Mouse (Mus musculus) hindbrain, embryonic 12.5 days (tissue): ENCODE measurements around the gene Tssk3. TPM values are rescaled to one million over a fixed set of nuclear protein-coding genes. Genes with fewer than 3 reads are reported as not detected.
A peak's percentile ranks its signal among the peaks of the same experiment; 100 is the strongest.
"Not testable (repeated sequence)": the region's sequence is repeated elsewhere in the genome, so short reads cannot be mapped to it uniquely, and the experiment has no call there.

Source experiments
- ATAC-seq: fragments of 200-750 bp; cut with Nextera tagmentation; 2 replicates; pipeline ENCODE4 v1.8.0; 2017; ENCODE audit warnings: moderate TSS enrichment; ENCODE audit not compliant: low FRiP score
- H3K27ac ChIP-seq: fragments of 300-500 bp; sonication (generic); 2 replicates; pipeline ENCODE4 v1.5.1; 2016; ENCODE audit warnings: mild to moderate bottlenecking
- H3K27me3 ChIP-seq: fragments of 300-500 bp; sonication (generic); 2 replicates; pipeline ENCODE4 v1.6.1; 2016; ENCODE audit warnings: mild to moderate bottlenecking
- H3K36me3 ChIP-seq: fragments of 300-500 bp; sonication (generic); 2 replicates; pipeline ENCODE4 v1.6.1; 2016; ENCODE audit warnings: mild to moderate bottlenecking
- H3K4me1 ChIP-seq: fragments of 300-500 bp; sonication (generic); 2 replicates; pipeline ENCODE4 v1.6.1; 2016
- H3K4me2 ChIP-seq: fragments of 300-500 bp; sonication (generic); replicated peaks from 2 replicates; pipeline ENCODE4 v1.6.1; 2016; ENCODE audit warnings: mild to moderate bottlenecking
- H3K4me3 ChIP-seq: fragments of 300-500 bp; sonication (generic); 2 replicates; pipeline ENCODE4 v1.5.1; 2016; ENCODE audit warnings: mild to moderate bottlenecking
- H3K9ac ChIP-seq: fragments of 300-500 bp; sonication (generic); 2 replicates; pipeline ENCODE4 v1.6.1; 2016; ENCODE audit warnings: mild to moderate bottlenecking, moderate library complexity
- H3K9me3 ChIP-seq: fragments of 300-500 bp; sonication (generic); replicated peaks from 2 replicates; pipeline ENCODE4 v1.6.1; 2016; ENCODE audit warnings: mild to moderate bottlenecking
- WGBS: fragments of 180-500 bp; shearing (Covaris S2); methylation state at CpG from one replicate; pipeline ENCODE4 v1.1.7; 2016; 5-methylcytosine and 5-hydroxymethylcytosine counted together
- polyA plus RNA-seq: library from polyadenylated mRNA; unstranded; fragments of >200 nt; fragmentation: Nextera tagmentation; extraction: Ambion mirVana; gene quantifications from 2 replicates; pipeline ENCODE4 v1.2.1, GENCODE M21; 2016

The Tssk3 gene
- polyA plus RNA-seq, 1 experiment from 2014 or later: not detected

DNA sequence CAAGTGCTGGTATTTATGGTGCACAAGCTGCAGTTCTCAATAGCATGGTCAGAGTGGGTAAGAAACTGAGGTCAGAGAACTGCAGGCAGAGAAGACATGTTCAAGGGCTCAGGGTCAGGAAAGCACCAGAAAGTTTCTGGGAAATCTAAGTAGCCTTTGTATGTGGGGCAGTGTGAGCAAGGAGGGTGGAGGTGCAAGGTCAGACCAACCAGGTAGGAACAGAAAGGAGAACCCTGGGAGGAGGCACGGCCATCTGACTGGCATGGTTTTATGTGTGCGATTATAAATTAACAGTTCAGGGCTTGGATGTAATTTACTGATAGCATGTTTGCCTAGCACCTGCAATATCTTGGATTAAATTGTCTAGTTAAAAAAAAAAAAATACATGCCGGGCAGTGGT lies 31.1 kb downstream of the Tssk3 start:
- Histone ChIP-seq H3K36me3 (no peaks in the 10 kb centered on the region), H3K9me3 (no peaks in the 10 kb centered on the region), H3K27ac (no peak overlapping the region), H3K9ac (no peak overlapping the region), H3K4me1 (peaks cover 18% of the 10 kb centered on the region), H3K4me2 (no peak overlapping the region), H3K4me3 (no peak overlapping the region), H3K27me3 (peaks cover 4% of the 10 kb centered on the region; the same call in 1 of the 2 replicates)
- no peak for ATAC-seq
- 99% methylated on average over 3 of the region's 3 CpGs for WGBS

DNA sequence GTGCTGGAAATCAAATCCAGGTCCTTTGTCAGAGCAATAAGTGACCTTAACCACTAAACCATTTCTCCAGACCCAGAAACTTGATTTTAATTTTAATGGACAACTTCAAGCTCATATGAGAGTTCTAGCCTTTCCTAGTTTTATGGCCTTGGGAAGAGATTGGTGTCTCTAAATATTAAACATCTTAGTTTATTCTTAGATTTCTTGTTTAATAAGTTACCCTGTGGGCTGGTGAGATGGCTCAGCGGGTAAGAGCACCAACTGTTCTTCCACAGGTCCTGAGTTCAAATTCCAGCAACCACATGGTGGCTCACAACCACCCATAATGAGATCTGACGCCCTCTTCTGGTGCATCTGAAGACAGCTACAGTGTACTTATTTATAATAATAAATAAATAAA lies 33.5 kb downstream of the Tssk3 start:
- not testable (repeated sequence) for H3K27me3 ChIP-seq, H3K36me3 ChIP-seq, H3K4me1 ChIP-seq, H3K9ac ChIP-seq, H3K9me3 ChIP-seq, H3K4me3 ChIP-seq, H3K27ac ChIP-seq, H3K4me2 ChIP-seq, ATAC-seq
- WGBS: 76% methylated on average over 2 of the region's 2 CpGs

DNA sequence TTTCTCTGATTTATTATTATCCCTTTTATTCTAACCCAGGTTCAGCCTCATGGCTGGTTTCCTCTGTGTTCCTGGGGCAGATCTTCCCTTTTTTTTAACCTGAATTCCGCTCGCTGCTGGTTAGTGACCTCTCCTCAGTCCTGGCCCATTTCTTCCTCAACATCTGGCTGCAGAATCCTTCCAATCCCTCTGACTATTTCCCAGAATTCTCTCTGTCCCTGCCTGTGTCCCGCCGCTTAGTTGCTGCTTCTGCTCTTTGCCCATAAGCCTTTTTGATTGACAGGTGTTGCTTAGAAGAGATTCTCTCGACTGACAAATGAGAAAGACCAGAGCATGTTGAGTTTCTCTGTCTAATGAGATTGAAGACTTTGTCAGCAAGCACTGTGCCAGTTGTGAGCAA lies 34.7 kb downstream of the Tssk3 start:
- no peak overlapping the region for H3K4me2 ChIP-seq
- ATAC-seq: no peak
- H3K27me3 ChIP-seq: peaks cover 4% of the 10 kb centered on the region; the same call in 1 of the 2 replicates
- 61% methylated on average over 5 of the region's 5 CpGs for WGBS
- no peak overlapping the region for H3K9ac ChIP-seq
- no peak overlapping the region for H3K27ac ChIP-seq
- peaks cover 4% of the 10 kb centered on the region for H3K4me1 ChIP-seq
- H3K9me3 ChIP-seq: no peaks in the 10 kb centered on the region
- no peaks in the 10 kb centered on the region for H3K36me3 ChIP-seq
- no peak overlapping the region for H3K4me3 ChIP-seq

GRCm38 (mm10) chr4:129455265-129455664 lies 35.6 kb downstream of the Tssk3 start:
- H3K9ac ChIP-seq: no peak overlapping the region
- no peak overlapping the region for H3K4me2 ChIP-seq
- ATAC-seq: peak; percentile 66; the same call in 1 of the 2 replicates
- no peaks in the 10 kb centered on the region for H3K36me3 ChIP-seq
- no peaks in the 10 kb centered on the region for H3K4me1 ChIP-seq
- H3K27me3 ChIP-seq: peaks cover 4% of the 10 kb centered on the region; the same call in 1 of the 2 replicates
- no peaks in the 10 kb centered on the region for H3K9me3 ChIP-seq
- WGBS: 2% methylated on average over 5 of the region's 5 CpGs
- no peak overlapping the region for H3K27ac ChIP-seq
- H3K4me3 ChIP-seq: no peak overlapping the region

DNA sequence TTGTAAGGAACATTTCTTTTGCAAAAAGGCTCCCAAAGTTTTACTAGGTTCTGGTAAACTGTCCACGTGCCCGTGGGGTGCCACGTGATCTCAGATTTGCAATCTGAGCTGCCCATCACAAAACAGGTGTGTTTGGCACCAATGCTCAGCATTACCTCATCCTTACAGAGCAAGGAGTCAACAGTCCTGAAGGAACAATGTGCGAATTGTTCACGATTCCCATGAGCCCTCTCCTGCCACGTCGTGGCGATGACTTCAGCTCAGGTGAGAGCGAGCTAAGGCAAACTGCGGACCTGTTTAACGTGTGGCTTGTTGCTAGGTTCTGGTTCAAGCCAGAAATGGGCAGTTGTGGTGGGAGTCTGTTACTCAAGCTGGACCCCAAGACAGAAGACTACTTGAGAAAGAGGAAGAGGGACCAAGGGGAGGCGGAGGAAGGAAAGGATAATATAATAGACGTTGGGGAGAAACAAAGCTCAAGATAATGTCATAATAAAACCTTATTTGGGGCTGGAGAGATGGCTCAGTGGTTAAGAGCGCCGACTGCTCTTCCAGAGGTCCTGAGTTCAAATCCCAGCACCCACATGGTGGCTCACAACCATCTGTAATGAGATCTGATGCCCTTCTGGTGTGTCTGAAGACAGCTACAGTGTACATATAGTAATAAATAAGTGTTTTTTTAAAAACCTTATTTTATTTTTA lies 39.2 kb downstream of the Tssk3 start:
- Histone ChIP-seq H3K4me2 (no peak overlapping the region), H3K36me3 (no peaks in the 10 kb centered on the region), H3K9me3 (no peaks in the 10 kb centered on the region), H3K4me3 (no peak overlapping the region), H3K27me3 (peaks cover 4% of the 10 kb centered on the region; the same call in 1 of the 2 replicates), H3K4me1 (no peaks in the 10 kb centered on the region), H3K27ac (no peak overlapping the region), H3K9ac (no peak overlapping the region)
- WGBS: 82% methylated on average over 15 of the region's 15 CpGs
- no peak for ATAC-seq

DNA sequence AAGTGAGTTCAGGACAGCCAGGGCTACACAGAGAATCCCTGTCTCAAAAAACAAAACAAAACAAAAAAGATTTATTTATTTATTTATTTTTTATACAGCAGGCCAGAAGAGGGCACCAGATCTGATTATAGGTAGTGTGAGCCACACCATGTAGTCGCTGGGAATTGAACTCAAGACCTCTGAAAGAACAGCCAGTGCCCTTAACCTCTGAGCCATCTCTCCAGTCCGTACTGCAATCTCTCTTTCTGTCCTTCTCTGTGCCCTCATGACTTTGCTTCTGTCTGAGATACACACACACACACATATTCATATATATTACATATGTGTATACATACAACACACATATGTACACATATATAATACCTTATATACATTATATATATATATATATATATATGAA lies 40.0 kb downstream of the Tssk3 start:
- Histone ChIP-seq H3K36me3 (no peaks in the 10 kb centered on the region), H3K27me3 (no peaks in the 10 kb centered on the region), H3K4me2 (no peak overlapping the region), H3K4me1 (no peaks in the 10 kb centered on the region), H3K9me3 (no peaks in the 10 kb centered on the region), H3K9ac (no peak overlapping the region), H3K4me3 (no peak overlapping the region), H3K27ac (no peak overlapping the region)
- no peak for ATAC-seq
- WGBS: 74% methylated on average over 2 of the region's 2 CpGs

- Histone ChIP-seq H3K4me1 (no peaks in the 10 kb centered on the region), H3K9me3 (no peaks in the 10 kb centered on the region), H3K36me3 (no peaks in the 10 kb centered on the region), H3K9ac (no peak overlapping the region), H3K4me3 (no peak overlapping the region), H3K4me2 (no peak overlapping the region), H3K27ac (no peak overlapping the region), H3K27me3 (no peaks in the 10 kb centered on the region)
- no peak for ATAC-seq
- 86% methylated on average over 6 of the region's 6 CpGs for WGBS
Observed at GRCm38 (mm10) chr4:129448713-129449112, 42.1 kb downstream of the Tssk3 start.

DNA sequence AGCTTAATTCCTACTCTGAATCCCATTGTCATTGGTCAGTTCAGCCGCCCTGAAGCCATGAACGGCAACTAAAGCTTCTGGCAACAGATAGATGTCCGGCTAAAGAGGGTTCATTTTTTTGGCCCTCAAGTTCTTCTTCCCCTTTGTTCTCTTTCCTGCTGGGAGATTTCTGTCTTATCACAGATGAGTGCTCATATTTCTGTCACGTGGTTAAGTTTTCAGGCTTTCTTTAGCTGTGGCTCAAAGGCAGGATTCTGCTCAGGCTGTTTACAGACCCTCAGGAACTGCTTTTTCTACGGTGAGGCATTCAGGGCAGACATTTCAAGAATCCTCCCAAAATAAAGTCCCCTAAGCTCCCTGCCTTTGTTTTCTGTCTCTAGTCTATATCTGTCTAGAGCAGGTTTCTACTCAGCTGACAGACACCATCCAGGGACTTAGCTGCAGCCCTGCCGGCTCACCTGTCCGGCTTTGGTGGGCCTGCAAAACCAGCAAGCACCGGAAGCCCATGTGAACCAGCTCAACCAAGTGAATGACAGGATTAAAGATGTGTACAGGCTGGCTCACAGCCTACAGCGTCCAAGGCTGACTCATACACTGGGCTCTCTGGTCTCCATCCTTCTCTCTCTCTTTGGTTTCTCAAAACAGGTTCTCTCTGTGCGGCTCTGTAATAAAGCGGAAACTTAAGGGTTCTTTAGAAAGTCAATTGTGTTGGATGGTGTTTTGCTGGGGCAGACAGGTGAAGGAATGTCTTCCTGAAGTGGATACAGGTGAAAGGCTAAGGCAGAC lies 42.9 kb downstream of the Tssk3 start:
- no peak overlapping the region for H3K4me2 ChIP-seq
- H3K4me1 ChIP-seq: no peaks in the 10 kb centered on the region
- H3K9me3 ChIP-seq: no peaks in the 10 kb centered on the region
- H3K27ac ChIP-seq: no peak overlapping the region
- ATAC-seq: no peak
- H3K36me3 ChIP-seq: no peaks in the 10 kb centered on the region
- H3K27me3 ChIP-seq: peaks cover 3% of the 10 kb centered on the region
- 86% methylated on average over 11 of the region's 11 CpGs for WGBS
- no peak overlapping the region for H3K9ac ChIP-seq
- H3K4me3 ChIP-seq: no peak overlapping the region

- H3K9ac ChIP-seq: no peak overlapping the region
- H3K9me3 ChIP-seq: no peaks in the 10 kb centered on the region
- no peak overlapping the region for H3K4me3 ChIP-seq
- no peak overlapping the region for H3K4me2 ChIP-seq
- no peak overlapping the region for H3K27ac ChIP-seq
- no peaks in the 10 kb centered on the region for H3K36me3 ChIP-seq
- 84% methylated on average over 8 of the region's 8 CpGs for WGBS
- no peaks in the 10 kb centered on the region for H3K4me1 ChIP-seq
- no peak for ATAC-seq
- peaks cover 9% of the 10 kb centered on the region for H3K27me3 ChIP-seq
Observed at GRCm38 (mm10) chr4:129447360-129447759, 43.5 kb downstream of the Tssk3 start.

DNA sequence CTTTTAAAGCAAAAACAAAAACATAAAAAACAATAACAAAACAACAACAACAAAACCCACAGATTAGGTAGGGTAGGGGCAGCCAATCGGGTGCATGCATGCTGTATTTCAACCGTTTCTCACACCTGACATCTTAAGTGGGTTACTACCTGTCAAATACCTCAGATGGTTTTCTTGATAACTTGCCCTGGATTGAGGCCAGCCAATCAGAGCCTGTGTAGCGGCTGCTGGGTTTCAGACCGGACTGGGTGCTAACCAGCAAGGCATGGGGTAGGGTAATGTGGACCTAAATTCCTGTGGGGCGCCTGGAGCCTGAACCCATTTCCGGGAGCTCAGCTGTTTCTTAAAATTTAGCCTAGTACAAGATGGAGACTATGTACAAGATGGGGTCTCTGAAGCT lies 49.7 kb downstream of the Tssk3 start:
- 34% methylated on average over 6 of the region's 6 CpGs for WGBS
- Histone ChIP-seq H3K4me3 (no peak overlapping the region), H3K27me3 (peaks cover 42% of the 10 kb centered on the region)

DNA sequence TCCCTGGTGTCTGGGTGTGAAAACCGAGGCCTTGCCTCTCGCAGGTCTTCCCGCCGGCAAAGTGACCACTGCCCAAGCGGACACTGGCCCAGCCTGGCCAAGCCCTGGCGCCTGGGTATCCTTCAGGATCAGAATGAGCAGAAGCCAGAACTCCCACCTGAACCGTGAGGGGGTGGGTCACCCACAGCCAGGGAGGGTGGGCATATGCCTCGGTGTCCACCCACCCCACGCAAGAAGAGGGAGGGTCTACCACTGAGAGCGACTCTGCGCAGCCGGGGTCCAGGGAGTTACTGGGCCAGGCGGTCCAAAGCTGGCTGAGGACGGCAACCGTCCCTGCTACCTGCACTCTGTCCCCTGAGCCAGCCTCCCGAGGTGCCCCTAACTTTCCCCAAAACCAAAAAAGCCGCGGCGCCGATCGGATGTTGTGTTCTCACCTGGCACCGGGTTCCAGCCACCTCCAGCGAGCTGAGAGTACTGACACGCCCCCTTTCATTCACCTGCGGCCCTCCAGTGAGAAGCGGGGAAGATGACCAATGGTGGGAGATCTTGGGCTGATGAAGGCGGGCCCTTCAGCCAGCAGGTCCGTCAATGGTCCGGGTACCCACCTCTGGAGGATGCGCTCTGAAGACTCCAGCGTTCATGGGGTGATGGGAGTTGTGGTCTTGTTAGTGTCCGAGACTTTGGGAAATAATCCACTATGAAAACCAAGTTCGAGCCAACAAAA lies 50.3 kb downstream of the Tssk3 start, which contains the start of gene Zbtb8b:
Gene Zbtb8b, minus strand, starts transcription at position 514 of the 724 bp plus-strand sequence.
- H3K4me1 ChIP-seq: peaks cover 6% of the 10 kb centered on the region; the same call in 1 of the 2 replicates
- H3K4me3 ChIP-seq: peak within 1 kb of the TSS; percentile 59
- peak within 1 kb of the TSS; percentile 65 for H3K4me2 ChIP-seq
- no peaks in the 10 kb centered on the region for H3K36me3 ChIP-seq
- 1% methylated on average over 33 of the region's 33 CpGs for WGBS
- no peaks in the 10 kb centered on the region for H3K9me3 ChIP-seq
- peak within 1 kb of the TSS; percentile 69 for H3K9ac ChIP-seq
- peaks cover 42% of the 10 kb centered on the region for H3K27me3 ChIP-seq
- peak; percentile 93 for ATAC-seq
- no peak within 1 kb of the TSS for H3K27ac ChIP-seq

More for the DNA sequence above, 49.7 kb downstream of the Tssk3 start:
- no peaks in the 10 kb centered on the region for H3K36me3 ChIP-seq
- H3K4me2 ChIP-seq: peak overlapping the region; percentile 65
- peaks cover 6% of the 10 kb centered on the region; the same call in 1 of the 2 replicates for H3K4me1 ChIP-seq
- H3K9me3 ChIP-seq: no peaks in the 10 kb centered on the region
- no peak overlapping the region for H3K27ac ChIP-seq
- no peak overlapping the region for H3K9ac ChIP-seq
- ATAC-seq: no peak
